Mouse (Mus musculus) midbrain, embryonic 11.5 days (tissue): ENCODE results near the gene Tifab. TPM values are rescaled to one million over a fixed set of nuclear protein-coding genes. Genes with fewer than 3 reads are reported as not detected.
"Not testable (repeated sequence)": the region's sequence is repeated elsewhere in the genome, so short reads cannot be mapped to it uniquely, and the experiment has no call there.

Experiments
- ATAC-seq: fragments of 200-750 bp; cut with Nextera tagmentation; 2 replicates; pipeline ENCODE4 v1.8.0; 2017; ENCODE audit warnings: moderate TSS enrichment, moderate library complexity; ENCODE audit not compliant: low FRiP score
- DNase-seq: peaks from one replicate; pipeline ENCODE4 v3.0.0; 2015; ENCODE audit warnings: low spot score; ENCODE audit errors: missing footprints
- H3K27ac ChIP-seq: fragments of 300-500 bp; sonication (generic); 2 replicates; pipeline ENCODE4 v1.5.1; 2014; ENCODE audit warnings: low read depth, low read length
- H3K27me3 ChIP-seq: fragments of 300-500 bp; sonication (generic); 2 replicates; pipeline ENCODE4 v1.6.1; 2014; ENCODE audit warnings: mild to moderate bottlenecking, low read length, moderate library complexity, mixed read lengths; ENCODE audit not compliant: control insufficient read depth, insufficient read depth
- H3K36me3 ChIP-seq: fragments of 300-500 bp; sonication (generic); 2 replicates; pipeline ENCODE4 v1.6.1; 2014; ENCODE audit warnings: mild to moderate bottlenecking, low read length, moderate library complexity, mixed read lengths; ENCODE audit not compliant: control insufficient read depth, insufficient read depth
- H3K4me1 ChIP-seq: fragments of 300-500 bp; sonication (generic); 2 replicates; pipeline ENCODE4 v1.6.1; 2014; ENCODE audit warnings: low read length; ENCODE audit not compliant: control insufficient read depth, insufficient read depth
- H3K4me2 ChIP-seq: fragments of 300-500 bp; sonication (generic); 2 replicates; pipeline ENCODE4 v1.6.1; 2014; ENCODE audit warnings: mild to moderate bottlenecking, moderate library complexity
- H3K4me3 ChIP-seq: fragments of 300-500 bp; sonication (generic); 2 replicates; pipeline ENCODE4 v1.5.1; 2014; ENCODE audit warnings: low read depth, low read length
- H3K9ac ChIP-seq: fragments of 300-500 bp; sonication (generic); 2 replicates; pipeline ENCODE4 v1.6.1; 2014; ENCODE audit warnings: low read length
- H3K9me3 ChIP-seq: fragments of 300-500 bp; sonication (generic); 2 replicates; pipeline ENCODE4 v1.6.1; 2016; ENCODE audit warnings: low read length; ENCODE audit not compliant: control insufficient read depth
- WGBS: fragments of 180-500 bp; shearing (Covaris S2); extraction: QIAGEN DNeasy Blood & Tissue Kit; methylation state at CpG from one replicate; pipeline ENCODE4 v1.1.7; 2014; 5-methylcytosine and 5-hydroxymethylcytosine counted together
- polyA plus RNA-seq: library from polyadenylated mRNA; unstranded; fragments of >200 nt; fragmentation: Nextera tagmentation; extraction: Ambion mirVana; gene quantifications from 2 replicates; pipeline ENCODE4 v1.2.1, GENCODE M21; 2014

Tifab gene
- polyA plus RNA-seq, 1 experiment from 2014 or later: 0.60 TPM

GRCm38 (mm10) chr13:56214633-56215032, 35.9 kb upstream of the Tifab start:
- no peak overlapping the region for H3K4me2 ChIP-seq
- H3K27me3 ChIP-seq: peaks cover 50% of the 10 kb centered on the region
- no peak overlapping the region for H3K4me3 ChIP-seq
- WGBS: 14% methylated on average over 5 of the region's 5 CpGs
- no peak overlapping the region for H3K9ac ChIP-seq
- H3K27ac ChIP-seq: peak overlapping the region; percentile 5; the same call in 1 of the 2 replicates
- DNase-seq (no peak), ATAC-seq (peak; percentile 45; the same call in 1 of the 2 replicates)
- H3K9me3 ChIP-seq: peaks cover 5% of the 10 kb centered on the region; the same call in 1 of the 2 replicates
- peaks cover 25% of the 10 kb centered on the region for H3K4me1 ChIP-seq
- no peaks in the 10 kb centered on the region for H3K36me3 ChIP-seq

DNA sequence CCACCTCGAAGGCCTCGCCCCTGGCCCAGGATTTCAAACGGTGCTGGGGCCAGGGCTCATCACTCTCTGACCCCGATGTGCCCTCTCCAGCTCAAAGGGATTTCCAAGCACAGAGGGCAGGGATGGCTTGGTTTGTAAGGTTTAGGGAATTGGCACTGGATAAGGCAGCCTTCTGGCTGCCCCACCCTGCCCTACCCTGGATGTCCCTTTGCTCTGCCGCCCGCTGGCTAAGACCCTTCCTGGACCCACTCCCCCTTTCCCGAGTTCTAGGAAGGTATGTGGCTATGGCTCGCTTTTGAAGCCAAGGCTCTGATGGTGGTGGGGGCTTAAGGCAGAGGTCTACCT, 30.4 kb upstream of the Tifab start:
- Histone ChIP-seq H3K9me3 (peaks cover 5% of the 10 kb centered on the region; the same call in 1 of the 2 replicates), H3K4me3 (no peak overlapping the region; the same call in 1 of the 2 replicates), H3K4me2 (peak overlapping the region; percentile 41), H3K9ac (no peak overlapping the region; the same call in 1 of the 2 replicates), H3K27me3 (peaks cover 32% of the 10 kb centered on the region), H3K4me1 (peaks cover 22% of the 10 kb centered on the region), H3K36me3 (no peaks in the 10 kb centered on the region), H3K27ac (peak overlapping the region; percentile 80)
- DNase-seq (peak; percentile 93), ATAC-seq (no peak)
- 7% methylated on average over 8 of the region's 8 CpGs for WGBS

GRCm38 (mm10) chr13:56208225-56209066, 29.8 kb upstream of the Tifab start:
- Histone ChIP-seq H3K4me2 (peak overlapping the region; percentile 41), H3K27ac (peak overlapping the region; percentile 89), H3K36me3 (no peaks in the 10 kb centered on the region), H3K27me3 (peaks cover 32% of the 10 kb centered on the region), H3K4me3 (no peak overlapping the region; the same call in 1 of the 2 replicates), H3K9ac (peak overlapping the region; percentile 45), H3K9me3 (peaks cover 5% of the 10 kb centered on the region; the same call in 1 of the 2 replicates), H3K4me1 (peaks cover 22% of the 10 kb centered on the region)
- 2% methylated on average over 35 of the region's 35 CpGs for WGBS
- ATAC-seq (peak; percentile 92), DNase-seq (peak; percentile 94)

- Histone ChIP-seq H3K9me3 (no peaks in the 10 kb centered on the region), H3K4me3 (no peak overlapping the region), H3K27ac (no peak overlapping the region), H3K4me1 (peaks cover 12% of the 10 kb centered on the region; the same call in 1 of the 2 replicates), H3K27me3 (peaks cover 24% of the 10 kb centered on the region), H3K9ac (no peak overlapping the region), H3K4me2 (no peak overlapping the region), H3K36me3 (no peaks in the 10 kb centered on the region)
- 42% methylated on average over 8 of the region's 8 CpGs for WGBS
- no peak for ATAC-seq
- peak; percentile 85 for DNase-seq
Measured at GRCm38 (mm10) chr13:56199506-56199905, 20.8 kb upstream of the Tifab start.

- DNase-seq (peak; percentile 99), ATAC-seq (peak; percentile 68)
- Histone ChIP-seq H3K4me1 (peaks cover 12% of the 10 kb centered on the region; the same call in 1 of the 2 replicates), H3K9ac (no peak overlapping the region), H3K36me3 (no peaks in the 10 kb centered on the region), H3K9me3 (no peaks in the 10 kb centered on the region), H3K27me3 (peaks cover 24% of the 10 kb centered on the region), H3K4me2 (no peak overlapping the region), H3K4me3 (no peak overlapping the region), H3K27ac (no peak overlapping the region)
- WGBS: 13% methylated on average over 15 of the region's 15 CpGs
Measured at GRCm38 (mm10) chr13:56197473-56198266, 19.0 kb upstream of the Tifab start.

DNA sequence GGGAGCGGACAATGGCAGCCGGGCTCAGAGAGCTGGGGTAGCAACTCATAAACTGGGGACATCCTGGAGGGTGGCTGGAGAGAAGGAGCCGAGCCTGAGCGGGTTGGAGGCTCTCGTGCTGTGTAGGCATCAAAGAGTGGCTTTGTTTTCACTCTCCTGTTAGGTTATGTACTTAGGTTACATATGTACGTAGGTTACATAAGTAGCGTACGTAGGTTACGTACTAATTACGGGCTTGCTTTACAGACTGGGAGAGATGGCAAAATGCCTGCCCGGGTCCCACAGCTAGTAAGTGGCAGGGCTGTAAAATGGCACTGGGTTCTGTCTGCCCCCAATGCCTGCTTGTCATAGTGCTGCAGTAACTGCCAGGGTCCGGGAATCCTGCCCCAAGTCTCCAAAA, 18.3 kb upstream of the Tifab start:
- Histone ChIP-seq H3K9me3 (no peaks in the 10 kb centered on the region), H3K27ac (no peak overlapping the region), H3K4me1 (peaks cover 12% of the 10 kb centered on the region; the same call in 1 of the 2 replicates), H3K4me3 (no peak overlapping the region), H3K36me3 (no peaks in the 10 kb centered on the region), H3K27me3 (peaks cover 24% of the 10 kb centered on the region), H3K4me2 (no peak overlapping the region), H3K9ac (no peak overlapping the region)
- ATAC-seq (peak; percentile 46), DNase-seq (no peak)
- 60% methylated on average over 12 of the region's 12 CpGs for WGBS

DNA sequence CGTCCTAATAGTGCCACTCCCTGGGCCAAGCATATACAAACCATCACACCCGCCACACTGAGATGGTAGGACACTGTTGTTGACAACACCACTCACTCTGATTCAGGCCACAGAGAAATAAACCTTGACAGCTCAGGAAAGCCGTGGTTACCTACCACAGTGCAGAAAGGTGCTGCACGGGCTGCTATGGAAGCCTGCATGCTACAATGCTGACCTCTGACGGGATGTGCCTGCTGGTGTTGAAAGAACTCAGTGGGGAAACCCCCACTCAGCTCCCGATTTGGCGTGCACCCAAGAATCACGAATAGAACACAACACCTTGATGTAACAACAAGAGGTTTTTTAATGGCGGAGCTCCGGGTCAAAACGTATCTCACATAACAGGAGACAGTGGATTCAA, 17.1 kb upstream of the Tifab start:
- not testable (repeated sequence) for ATAC-seq, H3K36me3 ChIP-seq, H3K27ac ChIP-seq, H3K9me3 ChIP-seq, H3K9ac ChIP-seq, H3K4me3 ChIP-seq, H3K4me2 ChIP-seq
- peak; percentile 8 for DNase-seq
- H3K27me3 ChIP-seq: peaks cover 22% of the 10 kb centered on the region
- peaks cover 12% of the 10 kb centered on the region; the same call in 1 of the 2 replicates for H3K4me1 ChIP-seq
- 84% methylated on average over 11 of the region's 11 CpGs for whole genome bisulfite sequencing

- H3K36me3 ChIP-seq, H3K9me3 ChIP-seq, ATAC-seq, H3K4me1 ChIP-seq, H3K27ac ChIP-seq, H3K9ac ChIP-seq, H3K4me3 ChIP-seq, H3K4me2 ChIP-seq: not testable (repeated sequence)
- DNase-seq: peak; percentile 54
- 89% methylated on average over 11 of the region's 11 CpGs for WGBS
- H3K27me3 ChIP-seq: peaks cover 11% of the 10 kb centered on the region
Measured at GRCm38 (mm10) chr13:56194181-56194580, 15.5 kb upstream of the Tifab start.

GRCm38 (mm10) chr13:56191225-56191624, 12.5 kb upstream of the Tifab start:
- Histone ChIP-seq H3K9ac (no peak overlapping the region), H3K4me1 (no peaks in the 10 kb centered on the region), H3K27ac (no peak overlapping the region), H3K27me3 (no peaks in the 10 kb centered on the region), H3K9me3 (no peaks in the 10 kb centered on the region; the same call in 1 of the 2 replicates), H3K36me3 (no peaks in the 10 kb centered on the region), H3K4me2 (no peak overlapping the region), H3K4me3 (no peak overlapping the region)
- DNase-seq: peak; percentile 37
- 53% methylated on average over 3 of the region's 3 CpGs for WGBS
- ATAC-seq: no peak
